Mouse (Mus musculus) activated CD4-positive, CD25-positive, alpha-beta regulatory T cell (primary cell): ENCODE measurements around the gene Mepce. TPM values are rescaled to one million over a fixed set of nuclear protein-coding genes. Genes with fewer than 3 reads are reported as not detected.

ENCODE experiments used
- polyA plus RNA-seq, 2 experiments: library from polyadenylated mRNA; unstranded; fragments of 100-300 nt; shearing (Covaris generic); gene quantifications; one replicate each; pipeline ENCODE4 v1.2.1; 2017

The Mepce gene
- polyA plus RNA-seq, result 10 to 100 TPM; 32.6 to 35.7 TPM

GRCm38 (mm10) chr5:137787151-137787928 lies at the start of gene Mepce, which contains the start of gene Zcwpw1:
Gene Mepce (minus strand): TSS chr5:137787655.
Gene Zcwpw1 (plus strand): TSS chr5:137787798.

GRCm38 (mm10) chr5:137835966-137836520 lies 48.6 kb upstream of the Mepce start, which contains the start of gene Pilra:
Gene Pilra (minus strand): TSS chr5:137836281.

GRCm38 (mm10) chr5:137778635-137779034 lies 8.8 kb downstream of the Mepce start, which contains the start of gene Ppp1r35:
Gene Ppp1r35 (plus strand): TSS chr5:137778849.

GRCm38 (mm10) chr5:137745214-137746171 lies 42.0 kb downstream of the Mepce start, which contains the start of gene Tsc22d4:
Gene Tsc22d4 (plus strand): TSS chr5:137745730.

GRCm38 (mm10) chr5:137741023-137741931 lies 46.2 kb downstream of the Mepce start, which contains the start of gene Nyap1:
Gene Nyap1 (minus strand): TSS chr5:137741607.

Other genes starting within 250 kb of the Mepce start
- not detected for gene Actl6b, start 234.1 kb downstream of the Mepce start, polyA plus RNA-seq
- 1 to 10 TPM in 1 of 2 experiments, not detected in 1; 1.2 TPM for gene Tfr2, start 217.8 kb downstream of the Mepce start, polyA plus RNA-seq
- 100 to 1,000 TPM; 105 to 118 TPM for gene Mospd3, start 186.6 kb downstream of the Mepce start, polyA plus RNA-seq
- gene Pcolce, start 173.9 kb downstream of the Mepce start, polyA plus RNA-seq, result under 1 TPM; 0.75 to 0.98 TPM
- gene Fbxo24, start 158.7 kb downstream of the Mepce start, polyA plus RNA-seq, result under 1 TPM; 0.42 to 0.76 TPM
- gene Lrch4, start 158.5 kb downstream of the Mepce start, polyA plus RNA-seq, result 100 to 1,000 TPM; 199 to 234 TPM
- 10 to 100 TPM; 51.3 to 58.0 TPM for gene Gm20605, start 158.5 kb downstream of the Mepce start, polyA plus RNA-seq
- 10 to 100 TPM; 87.4 to 94.1 TPM for gene Sap25, start 146.3 kb downstream of the Mepce start, polyA plus RNA-seq
- not detected for gene Irs3, start 141.9 kb downstream of the Mepce start, polyA plus RNA-seq
- gene Agfg2, start 102.9 kb downstream of the Mepce start, polyA plus RNA-seq, result 10 to 100 TPM; 18.7 to 27.2 TPM
- under 1 TPM; 0.80 to 0.97 TPM for gene Nyap1, start 46.0 kb downstream of the Mepce start, polyA plus RNA-seq
- 100 to 1,000 TPM; 347 to 409 TPM for gene Tsc22d4, start 41.9 kb downstream of the Mepce start, polyA plus RNA-seq
- 100 to 1,000 TPM; 105 to 113 TPM for gene Ppp1r35, start 8.8 kb downstream of the Mepce start, polyA plus RNA-seq
- gene Zcwpw1, start 143 bp upstream of the Mepce start, polyA plus RNA-seq, result 10 to 100 TPM in 1 of 2 experiments, 1 to 10 TPM in 1; 6.7 to 12.5 TPM
- gene Pilra, start 48.6 kb upstream of the Mepce start, polyA plus RNA-seq, result 1 to 10 TPM in 1 of 2 experiments, under 1 TPM in 1; 0.70 to 1.2 TPM
- 1 to 10 TPM in 1 of 2 experiments, under 1 TPM in 1; 0.58 to 1.5 TPM for gene Pilrb1, start 70.5 kb upstream of the Mepce start, polyA plus RNA-seq
- gene Pilrb2, start 84.2 kb upstream of the Mepce start, polyA plus RNA-seq, result 1 to 10 TPM in 1 of 2 experiments, under 1 TPM in 1; 0.44 to 1.6 TPM
- under 1 TPM in 1 of 2 experiments, not detected in 1; 0.11 TPM for gene Cyp3a13, start 134.0 kb upstream of the Mepce start, polyA plus RNA-seq
- under 1 TPM in 1 of 2 experiments, not detected in 1; 0.06 TPM for gene Gjc3, start 175.4 kb upstream of the Mepce start, polyA plus RNA-seq
- not detected for gene Azgp1, start 193.9 kb upstream of the Mepce start, polyA plus RNA-seq
- gene Smok3a, start 233.6 kb upstream of the Mepce start, polyA plus RNA-seq, result under 1 TPM in 1 of 2 experiments, not detected in 1; 0.10 TPM
- gene Smok3b, start 233.8 kb upstream of the Mepce start, polyA plus RNA-seq, result under 1 TPM in 1 of 2 experiments, not detected in 1; 0.50 TPM